Comparison of ENCODE assay signal across 9 mouse cellular contexts in the genomic region with DNA sequence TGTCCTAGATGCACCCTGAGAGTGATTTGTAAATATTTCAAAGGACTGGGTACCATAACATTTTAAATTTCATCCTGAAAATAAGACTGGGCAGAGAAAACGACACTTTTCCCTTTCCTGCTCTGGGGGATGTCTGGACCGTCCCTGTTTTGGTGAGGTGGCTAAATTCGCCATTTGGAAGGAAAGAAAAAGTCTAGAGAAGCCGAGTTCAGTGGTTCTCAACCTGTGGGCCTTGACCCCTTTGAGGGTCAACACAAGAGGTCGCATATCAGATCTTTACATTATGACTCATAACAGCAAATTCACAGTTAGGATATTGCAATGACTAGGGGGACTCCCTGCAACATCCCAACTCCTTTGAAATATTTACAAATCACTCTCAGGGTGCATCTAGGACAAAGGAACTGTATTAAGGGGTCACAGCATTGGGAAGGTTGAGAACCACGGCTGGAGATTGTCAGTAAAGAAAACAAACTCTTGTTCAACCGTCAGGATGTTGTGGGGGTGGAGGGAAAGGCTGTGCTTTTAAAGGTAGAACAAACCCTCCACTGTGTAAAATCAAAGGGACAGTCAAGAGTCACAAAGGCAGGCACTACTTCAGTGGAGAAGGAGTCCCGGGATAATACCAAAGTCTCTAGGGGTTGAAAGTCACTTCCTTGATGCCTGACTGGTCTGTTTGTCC. TPM values are rescaled to one million over a fixed set of nuclear protein-coding genes. Genes with fewer than 3 reads are reported as not detected.
DNase-seq lines count a peak whose midpoint lies in the region; ATAC-seq lines count a peak whose summit lies in the region.
"Had no signal": no experiment of that assay in that cellular context is flagged by ENCODE, and none has a peak within 500 bp of the region (broad histone marks: within the 10 kb centered on the region; RNA-seq: fewer than 3 reads in every experiment).

No protein-coding gene starts in this region.

- no peak for ATAC-seq in forebrain, embryonic 13.5 days
- ATAC-seq in liver, embryonic 12.5 days = no peak

- peak overlapping the region; percentile 80 for H3K4me3 ChIP-seq in forebrain, embryonic 13.5 days
- peak overlapping the region; percentile 27; the same call in 1 of the 2 replicates for H3K4me3 ChIP-seq in liver, embryonic 12.5 days

- WGBS in forebrain, embryonic 13.5 days = 33% methylated on average over 8 of the region's 8 CpGs
- 36% methylated on average over 8 of the region's 8 CpGs for WGBS in liver, embryonic 12.5 days (ENCODE audit: insufficient replicate concordance)

- peaks cover 3% of the 10 kb centered on the region; the same call in 1 of the 2 replicates for H3K27me3 ChIP-seq in forebrain, embryonic 13.5 days
- H3K27me3 ChIP-seq in liver, embryonic 12.5 days (replicated peaks) = peaks cover 34% of the 10 kb centered on the region

- no peaks in the 10 kb centered on the region for H3K36me3 ChIP-seq in forebrain, embryonic 13.5 days (ENCODE audit: poor library complexity, severe bottlenecking)
- H3K36me3 ChIP-seq in liver, embryonic 12.5 days = no peaks in the 10 kb centered on the region

- peaks cover 21% of the 10 kb centered on the region for H3K4me1 ChIP-seq in forebrain, embryonic 13.5 days
- H3K4me1 ChIP-seq in liver, embryonic 12.5 days = peaks cover 45% of the 10 kb centered on the region

- H3K9ac ChIP-seq in forebrain, embryonic 13.5 days = peak overlapping the region; percentile 10; the same call in 1 of the 2 replicates
- H3K9ac ChIP-seq in liver, embryonic 12.5 days = no peak overlapping the region

- peak overlapping the region; percentile 66 for H3K4me2 ChIP-seq in forebrain, embryonic 13.5 days
- H3K4me2 ChIP-seq in liver, embryonic 12.5 days = peak overlapping the region; percentile 30

- H3K27ac ChIP-seq in forebrain, embryonic 13.5 days = no peak overlapping the region
- no peak overlapping the region for H3K27ac ChIP-seq in liver, embryonic 12.5 days

- DNase-seq in heart, adult 11 months = peak; percentile 77
- no peak for DNase-seq in heart, postnatal 4 days
- DNase-seq in 3134 (ENCODE audit: extremely low read depth, insufficient read length, low spot score) = peak; percentile 25
- DNase-seq in spleen, adult 12 weeks (ENCODE audit: low spot score) = no peak
- no peak for DNase-seq in ovary, postnatal 14 days (ENCODE audit: low spot score)
- no peak for DNase-seq in lung, postnatal 10 days
- DNase-seq: kidney, postnatal 10 days had no signal

- H3K9me3 ChIP-seq in forebrain, embryonic 13.5 days (replicated peaks) = no peaks in the 10 kb centered on the region
- no peaks in the 10 kb centered on the region for H3K9me3 ChIP-seq in liver, embryonic 12.5 days (replicated peaks)

RNA-seq across cellular contexts. Expression of gene Phlda1, which starts 3.2 kb away (rescaled TPM):
- 10 to 100 TPM; 33.7 to 35.1 TPM for total RNA-seq in heart, postnatal 4 days (2021)
- polyA plus RNA-seq in forebrain, embryonic 13.5 days (2015; fragmentation: Nextera tagmentation; extraction: Ambion mirVana) = 18.1 and 23.2 TPM in 2 replicates
- 6.5 and 7.4 TPM in 2 replicates for polyA plus RNA-seq in liver, embryonic 12.5 days (2016; fragmentation: Nextera tagmentation; extraction: Ambion mirVana)

RNA-seq across cellular contexts. Expression of gene Nap1l1, which starts 36.2 kb away (rescaled TPM):
- 100 to 1,000 TPM; 119 to 120 TPM for total RNA-seq in heart, postnatal 4 days (2021)
- 313 and 318 TPM in 2 replicates for polyA plus RNA-seq in forebrain, embryonic 13.5 days (2015; fragmentation: Nextera tagmentation; extraction: Ambion mirVana)
- 174 and 178 TPM in 2 replicates for polyA plus RNA-seq in liver, embryonic 12.5 days (2016; fragmentation: Nextera tagmentation; extraction: Ambion mirVana)

Comparison
In these comparisons a context has a peak if more than half of its experiments do, and no peak if none do; other contexts are left out.
1. DNase-seq: peak in heart, adult 11 months (single experiment) and 3134 (single experiment); none in heart, postnatal 4 days (single experiment), spleen, adult 12 weeks (single experiment), ovary, postnatal 14 days (single experiment) and lung, postnatal 10 days (single experiment).